Mouse (Mus musculus) lung, adult 2 months (tissue): ENCODE results near the gene Inhba.

Experiments used
- CTCF ChIP-seq: fragments of 200-500 bp; IDR thresholded peaks from 2 replicates; pipeline ENCODE4 v1.5.1; 2011; ENCODE audit warnings: mild to moderate bottlenecking, low read length, control low read depth; ENCODE audit not compliant: insufficient read depth
- POLR2A ChIP-seq: fragments of 200-500 bp; IDR thresholded peaks from 2 replicates; pipeline ENCODE4 v1.6.1; 2011; ENCODE audit warnings: low read depth, mild to moderate bottlenecking, control low read depth, low read length, borderline replicate concordance; ENCODE audit errors: extremely low read depth

- no peak for TF ChIP-seq CTCF
- no peak for TF ChIP-seq POLR2A
Observed at GRCm38 (mm10) chr13:16010586-16010985, 1.1 kb upstream of the Inhba start.
